Mouse (Mus musculus) cortical plate, adult 2 months (tissue): ENCODE measurements around the gene Washc4.

Source experiments
- CTCF ChIP-seq: fragments of 200-500 bp; IDR thresholded peaks from 2 replicates; pipeline ENCODE4 v1.5.1; 2011; ENCODE audit warnings: mild to moderate bottlenecking, control low read depth, low read length; ENCODE audit not compliant: insufficient read depth; ENCODE audit errors: extremely low read depth
- POLR2A ChIP-seq: fragments of 200-500 bp; IDR thresholded peaks from 2 replicates; pipeline ENCODE4 v1.6.1; 2011; ENCODE audit warnings: mild to moderate bottlenecking, low read length, control low read depth; ENCODE audit not compliant: insufficient read depth; ENCODE audit errors: extremely low read depth

GRCm38 (mm10) chr10:83608596-83608995 is 65.0 kb downstream of the Washc4 start:
- TF ChIP-seq CTCF (no peak), POLR2A (no peak)
